Mouse (Mus musculus) hindlimb bud, embryonic 11.5 days (tissue): ENCODE data around the gene Akr1b8.
"Not testable (repeated sequence)": the region's sequence is repeated elsewhere in the genome, so short reads cannot be mapped to it uniquely, and the experiment has no call there.

Experiments used
- DNase-seq: peaks from one replicate; pipeline ENCODE4 v3.0.0-alpha.2; 2012; ENCODE audit warnings: low read depth, low spot score; ENCODE audit errors: extremely low spot score

The Akr1b8 gene

DNA sequence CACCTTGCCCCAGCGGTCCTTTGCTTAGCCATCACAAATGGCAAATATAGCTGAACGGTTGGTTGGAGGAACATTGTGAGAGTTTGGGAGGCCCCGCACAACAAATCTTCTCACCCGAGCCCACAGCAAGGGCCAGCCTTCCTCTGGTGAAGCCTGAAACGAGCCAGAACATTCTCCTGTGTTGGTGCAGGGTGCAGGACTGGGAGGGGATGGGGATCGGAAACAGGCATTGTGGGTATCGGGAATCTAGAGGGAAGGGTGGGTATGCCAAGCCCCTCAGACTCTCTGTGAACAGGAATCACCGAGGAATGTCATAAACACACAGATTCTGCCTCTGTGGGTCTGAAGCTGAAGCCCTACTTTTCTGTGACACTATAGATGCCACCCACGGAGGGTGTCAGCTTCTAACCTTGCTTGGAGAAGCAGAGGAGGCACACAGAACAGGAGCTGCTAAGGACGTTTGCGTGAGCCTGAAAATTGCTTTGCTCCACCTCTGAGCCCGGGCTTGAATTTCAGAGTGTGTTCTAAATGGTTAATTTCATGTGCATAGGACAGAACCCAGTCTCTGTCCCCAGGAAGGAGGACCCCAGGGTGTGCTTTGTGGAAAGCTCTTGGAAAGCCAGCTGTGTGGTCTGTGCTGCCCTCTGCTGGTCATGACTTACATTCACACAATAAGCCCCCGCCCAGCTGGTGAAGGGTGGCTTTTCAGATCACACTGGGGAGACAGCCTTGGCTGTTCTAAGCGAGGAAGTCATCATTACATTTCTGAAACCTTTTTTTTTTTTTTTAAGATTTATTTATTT is 7.6 kb upstream of the Akr1b8 start:
- DNase-seq = peak; percentile 39

DNA sequence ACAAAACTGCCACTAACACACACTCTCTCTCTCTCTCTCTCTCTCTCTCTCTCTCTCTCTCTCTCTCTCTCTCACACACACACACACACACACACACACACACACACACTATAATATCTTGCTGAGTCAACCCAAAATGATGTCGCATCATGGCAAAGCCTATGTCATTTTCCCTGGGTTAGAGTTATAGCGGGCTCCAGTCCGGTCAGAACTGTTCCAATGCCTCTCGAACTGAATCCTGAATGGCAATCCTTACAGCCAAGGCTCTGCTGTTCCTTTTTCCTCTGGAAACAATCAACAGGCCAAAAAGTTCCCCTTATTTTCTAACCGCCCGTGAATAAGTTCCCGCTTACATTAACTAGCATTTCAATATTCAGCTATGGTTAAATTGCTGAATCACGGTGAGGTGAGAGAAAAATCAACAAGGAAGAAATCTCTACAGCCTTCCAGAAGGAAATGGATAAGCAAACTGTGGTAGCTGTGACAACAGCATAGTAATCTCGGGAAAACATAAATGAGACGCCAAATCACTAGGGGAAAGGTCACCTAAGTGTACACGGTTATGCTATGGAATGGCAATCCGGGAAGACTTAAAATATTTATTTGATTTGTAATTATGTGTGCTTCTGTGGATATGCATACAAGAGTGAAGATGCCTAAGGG is 3.8 kb upstream of the Akr1b8 start:
- DNase-seq = no peak

DNA sequence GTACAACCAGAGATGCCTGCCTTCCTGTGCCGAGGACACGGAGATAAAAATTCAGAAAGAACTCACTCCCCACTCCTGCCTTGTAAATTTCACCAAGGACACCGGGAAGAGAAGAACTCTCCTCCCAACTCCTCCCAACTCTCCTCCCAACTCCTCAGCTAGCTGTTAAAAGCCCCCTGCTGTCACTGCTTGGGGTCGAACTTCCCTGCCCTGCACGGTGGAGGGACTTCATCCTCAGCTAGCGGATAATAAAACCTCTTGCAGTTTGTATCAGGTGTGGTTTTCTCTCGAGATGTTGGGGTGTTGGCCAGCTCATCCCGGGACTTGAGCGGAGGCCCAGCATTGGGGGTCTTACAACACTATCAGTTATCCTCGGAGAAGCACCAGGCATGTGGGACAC is 2.4 kb upstream of the Akr1b8 start:
- not testable (repeated sequence) for DNase-seq

DNA sequence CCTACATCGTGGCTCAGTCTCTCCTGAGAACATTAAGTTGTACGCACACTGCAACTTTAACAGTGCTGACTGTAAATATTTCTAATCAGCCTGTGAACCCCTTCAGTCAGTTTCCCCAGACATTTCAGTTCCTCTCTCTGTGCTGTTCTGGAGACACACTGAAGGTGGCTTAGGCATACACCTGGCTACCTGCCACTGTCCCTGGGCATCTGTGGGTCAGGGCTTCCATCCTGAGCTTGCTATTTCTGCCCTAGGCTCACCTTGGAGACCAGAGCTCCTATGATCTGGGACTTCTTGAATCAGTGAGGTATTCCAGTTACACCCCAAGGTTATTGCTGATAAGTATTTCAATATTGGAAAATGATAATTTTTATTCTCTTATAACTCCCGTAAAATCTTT is 1.5 kb upstream of the Akr1b8 start:
- DNase-seq = no peak

DNA sequence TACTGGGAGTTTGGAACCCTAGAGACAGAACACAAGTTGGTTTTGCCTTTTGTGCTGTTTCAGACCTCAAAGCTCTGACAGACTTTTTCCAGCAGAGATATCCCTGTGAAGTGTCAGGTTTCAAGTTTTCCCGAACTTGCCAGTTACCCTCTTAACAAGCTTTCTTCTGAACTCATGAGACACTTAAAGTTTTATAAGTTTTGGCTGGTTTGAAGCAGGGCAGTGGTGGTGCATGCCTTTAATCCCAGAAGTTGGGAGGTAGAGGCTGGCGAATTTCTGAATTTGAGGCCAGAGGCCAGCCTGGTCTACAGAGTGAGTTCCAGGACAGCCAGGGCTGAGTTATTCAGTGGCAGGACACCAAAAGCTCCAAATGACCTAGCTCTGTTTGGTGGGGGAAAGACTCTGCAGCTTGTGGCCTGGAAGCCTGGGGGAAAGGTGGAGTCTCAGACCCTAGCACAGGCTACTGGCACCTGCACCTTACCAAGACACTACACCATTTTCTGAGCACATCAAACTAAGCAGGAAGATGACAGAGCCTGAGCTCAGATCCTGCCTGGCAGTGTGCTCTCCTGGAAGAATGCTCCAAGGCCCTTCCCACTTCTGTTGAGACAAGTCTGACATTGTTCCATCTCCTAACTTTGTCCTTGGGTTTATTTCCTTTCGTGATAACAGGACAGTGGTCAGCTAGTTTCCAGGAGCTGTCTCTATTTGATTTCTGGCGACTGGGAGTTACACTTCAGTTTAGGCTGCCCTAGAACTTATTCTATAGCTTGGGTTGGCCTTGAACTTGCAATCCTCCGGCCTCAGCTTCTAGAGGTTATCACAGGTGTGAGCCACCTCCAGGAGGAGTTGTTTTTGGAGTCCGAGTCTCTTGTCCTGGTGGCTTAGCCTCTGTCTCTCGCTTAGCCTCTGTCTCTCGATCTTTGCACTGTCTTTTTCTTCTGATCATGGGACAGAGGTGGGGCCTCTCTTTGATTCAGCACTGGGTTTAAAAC is 732 bp downstream of the Akr1b8 start:
- no peak for DNase-seq

DNA sequence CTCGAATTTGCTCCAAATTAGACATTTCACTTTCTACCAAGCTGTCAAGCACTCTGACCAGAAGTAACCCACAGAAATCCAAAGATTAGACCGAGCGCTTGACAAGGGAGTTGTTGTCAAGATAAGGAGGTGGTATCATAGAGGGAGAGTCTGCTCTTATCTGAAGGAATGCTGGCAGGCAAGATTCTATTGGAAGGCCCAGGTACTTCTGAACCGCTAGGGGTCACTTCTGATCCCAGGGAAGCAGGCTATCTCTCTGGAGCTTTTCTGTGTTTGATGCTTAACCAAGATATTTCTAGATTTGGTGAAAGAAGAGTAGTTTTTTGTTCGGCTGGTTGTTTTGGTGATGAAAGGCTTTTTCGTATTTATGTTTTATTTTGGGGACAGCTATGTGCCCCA is 1.4 kb downstream of the Akr1b8 start:
- no peak for DNase-seq

DNA sequence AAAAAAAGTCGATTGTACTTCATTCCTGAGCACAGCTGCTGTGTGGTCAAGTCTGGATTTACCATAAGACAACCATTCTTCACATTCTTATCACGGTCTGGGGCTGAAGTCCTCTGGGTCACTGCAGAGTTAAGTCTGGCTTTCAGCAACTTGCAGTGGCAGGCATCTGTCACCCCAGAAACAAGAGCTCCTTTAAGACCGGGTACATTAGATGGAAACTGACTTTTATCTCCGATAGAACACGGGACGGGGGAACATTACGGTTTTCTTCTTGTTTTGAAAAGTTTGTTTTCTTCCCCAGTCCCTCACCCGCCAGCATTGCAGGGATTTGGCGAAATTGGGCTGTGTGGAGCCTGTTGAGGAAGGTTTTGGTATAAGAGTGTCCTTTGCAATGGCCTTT is 1.9 kb downstream of the Akr1b8 start:
- DNase-seq = no peak

DNA sequence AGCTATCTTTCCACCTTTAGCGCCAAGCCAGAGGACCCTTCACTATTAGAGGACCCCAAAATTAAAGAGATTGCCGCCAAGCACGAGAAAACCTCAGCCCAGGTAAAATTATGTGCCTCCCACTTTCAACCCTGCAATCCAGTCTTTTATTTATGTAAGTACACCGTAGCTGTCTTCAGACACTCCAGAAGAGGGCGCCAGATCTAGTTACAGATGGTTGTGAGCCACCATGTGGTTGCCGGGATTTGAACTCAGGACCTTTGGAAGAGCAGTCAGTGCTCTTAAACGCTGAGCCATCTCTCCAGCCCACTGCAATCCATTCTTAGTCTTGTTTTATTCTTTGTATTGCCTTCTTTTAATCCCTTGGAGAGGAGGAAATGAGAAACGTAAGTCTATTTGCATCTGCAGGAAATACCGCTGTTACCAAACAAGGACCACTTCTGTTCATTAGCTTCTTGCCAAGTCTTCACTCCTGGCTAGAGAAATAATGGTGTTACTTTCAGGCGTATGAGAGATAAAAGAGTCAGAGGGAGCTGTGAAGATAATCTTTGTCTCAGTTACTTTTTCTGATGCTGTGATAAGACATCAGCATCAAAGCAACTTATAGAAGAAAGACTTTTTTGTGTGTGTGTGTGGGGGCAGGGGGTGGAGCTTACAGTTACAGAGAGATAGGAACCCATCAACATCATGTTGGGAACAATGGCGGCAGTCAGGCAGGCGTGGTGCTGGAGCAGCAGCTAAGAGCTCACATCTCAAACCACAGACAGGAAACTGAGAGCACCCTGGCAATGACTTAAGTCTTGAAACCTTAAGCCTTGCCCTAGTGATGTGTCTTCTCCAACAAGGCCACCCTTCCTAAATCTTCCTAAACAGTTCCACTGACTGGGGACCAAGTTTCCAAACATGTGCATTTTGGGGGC is 10.6 kb downstream of the Akr1b8 start:
- no peak for DNase-seq

DNA sequence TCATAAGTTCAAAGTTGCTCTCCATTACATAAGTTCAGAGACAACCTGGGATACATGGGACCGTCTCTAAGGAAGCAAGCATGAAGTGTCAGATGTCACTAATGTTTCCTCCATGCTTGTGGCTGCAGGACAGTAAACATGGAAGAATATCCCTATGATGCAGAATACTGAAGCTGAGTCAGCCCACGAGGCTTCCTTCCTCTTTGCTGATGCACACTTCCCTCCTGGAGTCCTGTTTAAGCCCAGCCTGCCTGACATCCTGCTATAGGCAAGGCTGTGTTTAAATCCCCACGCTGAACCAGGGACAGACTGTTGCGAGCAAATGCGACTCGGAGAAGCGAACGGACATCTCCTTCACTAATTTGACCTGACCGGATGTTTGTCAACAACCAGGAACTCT is 14.1 kb downstream of the Akr1b8 start:
- no peak for DNase-seq

DNA sequence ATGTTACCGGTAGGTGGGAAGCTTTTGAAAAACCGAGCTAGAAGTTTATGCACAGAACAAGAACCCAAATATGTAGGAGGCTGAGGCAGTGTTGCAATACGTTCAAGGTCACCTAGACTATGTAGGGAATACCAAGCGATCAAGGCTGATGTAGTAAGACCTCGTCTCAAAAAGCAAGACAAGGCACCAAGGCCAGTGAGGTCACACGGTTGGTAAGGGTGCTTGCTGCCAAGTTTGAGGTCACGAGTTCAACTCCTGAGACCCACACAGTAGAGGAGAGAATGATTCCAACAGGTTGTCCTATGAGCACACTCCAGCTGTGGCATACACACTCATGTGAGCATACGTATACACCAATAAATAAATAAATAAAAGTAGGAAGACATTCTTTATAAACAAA is 16.2 kb downstream of the Akr1b8 start:
- DNase-seq = no peak

DNA sequence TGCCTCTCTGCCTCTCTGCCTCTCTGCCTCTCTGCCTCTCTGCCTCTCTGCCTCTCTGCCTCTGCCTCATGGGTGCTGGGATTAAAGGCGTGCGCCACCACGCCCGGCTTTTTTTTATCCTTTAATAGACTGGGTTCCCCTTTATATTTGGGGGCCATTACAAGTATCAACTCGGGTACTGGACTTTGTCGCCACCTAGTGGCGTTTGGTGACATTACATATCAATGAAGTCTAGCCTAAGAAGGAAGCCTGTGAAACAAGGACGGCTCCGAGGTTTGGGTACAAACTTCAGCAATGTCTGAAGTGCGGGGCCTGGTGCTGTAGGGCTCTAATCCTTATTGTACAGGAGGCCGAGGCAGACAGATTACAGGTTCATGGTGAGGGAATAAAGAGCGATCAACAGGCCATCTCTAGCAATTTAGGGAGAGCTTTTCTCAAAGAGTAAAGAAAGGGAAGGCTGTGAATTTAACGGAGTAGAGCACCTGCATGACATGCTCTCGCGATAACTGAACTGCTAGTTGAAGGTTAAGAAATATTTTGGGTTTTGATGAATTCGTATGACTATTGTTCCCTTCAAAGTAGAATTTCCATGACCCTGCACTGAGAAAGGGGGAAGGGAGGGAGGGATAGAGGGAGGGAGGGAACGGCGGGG is 17.9 kb downstream of the Akr1b8 start:
- DNase-seq = peak; percentile 78

DNA sequence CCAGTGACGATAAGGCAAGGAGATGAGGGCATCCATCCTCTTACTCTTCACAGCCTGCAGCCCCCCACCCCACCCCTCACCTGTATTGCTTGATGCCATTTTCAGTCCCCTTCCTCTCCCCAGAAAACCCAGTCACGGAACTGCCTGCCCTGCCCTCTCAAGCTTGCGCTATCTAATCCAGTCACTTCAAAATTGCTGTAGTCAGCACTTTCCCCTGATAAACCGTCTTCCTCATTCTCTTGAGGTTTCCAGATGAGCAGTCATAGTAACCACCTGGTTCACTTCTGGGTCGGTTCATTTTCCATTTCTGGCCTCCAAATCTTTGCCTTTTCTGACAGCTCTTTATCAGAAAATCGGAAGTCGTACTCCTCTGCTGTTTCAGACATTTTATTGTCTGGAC is 19.9 kb downstream of the Akr1b8 start:
- no peak for DNase-seq

DNA sequence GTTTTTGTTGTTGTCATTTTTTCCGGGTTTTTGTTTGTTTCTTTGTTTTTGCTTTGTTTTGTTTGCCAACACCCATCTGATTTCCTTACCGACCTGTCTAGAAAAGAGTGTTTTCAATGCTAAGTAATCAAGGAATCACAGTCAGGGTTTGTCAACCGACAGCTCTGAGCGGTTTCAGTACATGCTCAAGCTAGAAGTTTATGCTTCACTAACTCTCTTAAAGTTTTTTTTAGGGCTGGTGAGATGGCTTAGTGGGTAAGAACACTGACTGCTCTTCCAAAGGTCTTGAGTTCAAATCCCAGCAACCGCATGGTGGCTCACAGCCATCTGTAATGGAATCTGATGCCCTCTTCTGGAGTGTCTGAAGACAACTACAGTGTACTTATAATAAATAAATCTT is 22.0 kb downstream of the Akr1b8 start:
- not testable (repeated sequence) for DNase-seq

DNA sequence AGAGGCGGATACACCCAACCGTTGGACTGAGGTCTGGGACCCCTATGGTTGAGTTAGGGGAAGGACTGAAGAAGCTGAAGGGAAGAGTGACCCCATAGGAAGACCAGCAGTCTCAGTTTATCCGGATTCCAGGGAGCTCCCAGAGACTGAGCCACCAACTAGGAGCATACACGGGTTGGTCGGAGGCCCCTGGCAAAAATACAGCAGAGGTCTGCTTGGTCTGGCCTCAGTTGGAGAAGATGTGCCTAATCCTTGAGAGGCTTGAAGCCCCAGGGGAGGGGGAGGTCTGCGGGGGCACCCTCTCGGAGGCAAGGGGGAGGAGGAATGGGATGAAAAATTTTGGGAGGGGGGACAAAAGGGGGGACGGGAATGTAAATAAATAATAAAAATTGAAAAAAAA is 29.5 kb downstream of the Akr1b8 start:
- no peak for DNase-seq

DNA sequence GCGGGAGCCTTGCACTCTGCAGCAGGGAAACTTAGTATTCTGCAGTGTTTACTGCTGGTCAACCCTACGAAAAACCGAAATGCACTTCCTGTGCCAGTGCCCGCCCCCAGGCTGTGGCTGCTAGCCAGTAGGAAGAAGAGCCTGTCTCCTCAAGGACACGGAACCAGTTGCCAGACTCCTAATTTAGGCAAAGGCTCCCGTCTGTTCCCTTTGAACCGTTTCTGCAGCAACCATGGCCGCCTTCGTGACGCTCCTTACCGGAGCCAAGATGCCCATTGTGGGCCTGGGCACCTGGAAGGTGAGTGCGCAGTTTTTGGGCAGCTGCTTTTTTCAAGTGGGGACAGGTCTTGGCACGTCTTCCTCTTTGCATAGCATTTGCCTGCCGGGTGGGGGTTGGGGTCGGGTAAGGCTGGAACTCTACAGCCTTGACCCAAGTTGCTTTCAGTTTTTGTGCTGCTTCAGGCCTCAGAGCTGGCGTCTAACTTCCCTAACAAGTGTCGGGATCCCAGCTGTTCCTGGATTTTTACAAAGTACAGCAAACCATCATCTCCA is 30.3 kb downstream of the Akr1b8 start, which contains the start of gene Akr1b10:
Akr1b10 (plus strand) TSS at position 109 of the 552 bp plus-strand sequence.
- DNase-seq = peak; percentile 12

DNA sequence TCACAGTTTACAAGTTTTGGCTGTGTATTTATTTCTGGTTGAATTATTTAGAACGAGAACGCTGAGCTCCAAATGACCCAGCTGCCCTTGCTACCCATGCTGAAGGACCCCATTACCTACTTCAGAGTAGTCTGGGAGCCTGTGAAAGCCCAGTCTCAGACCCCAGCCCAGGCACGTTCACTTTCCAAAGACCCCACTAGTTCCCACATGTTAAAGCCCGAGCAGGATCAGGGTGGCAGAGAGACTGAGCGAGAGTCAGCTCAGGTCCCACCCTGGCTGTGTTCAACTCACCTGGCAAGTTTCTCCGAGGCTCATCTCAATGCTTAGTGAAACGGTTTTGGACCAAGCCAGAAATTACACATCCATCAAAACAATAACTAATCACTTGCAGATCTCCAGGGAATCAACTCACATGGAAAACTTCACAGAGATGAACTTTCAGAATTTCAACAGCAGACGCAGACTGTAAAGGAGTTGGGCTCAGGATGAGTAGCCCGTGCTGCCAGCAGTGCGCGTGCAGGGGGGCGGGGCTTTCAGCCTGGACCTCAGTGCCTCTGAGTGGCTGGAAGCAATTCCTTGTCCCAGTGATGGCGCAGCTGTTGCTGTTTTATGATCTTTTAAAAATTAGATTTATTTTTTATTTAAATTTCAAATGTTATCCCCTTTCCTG is 30.9 kb downstream of the Akr1b8 start:
- peak; percentile 12 for DNase-seq

DNA sequence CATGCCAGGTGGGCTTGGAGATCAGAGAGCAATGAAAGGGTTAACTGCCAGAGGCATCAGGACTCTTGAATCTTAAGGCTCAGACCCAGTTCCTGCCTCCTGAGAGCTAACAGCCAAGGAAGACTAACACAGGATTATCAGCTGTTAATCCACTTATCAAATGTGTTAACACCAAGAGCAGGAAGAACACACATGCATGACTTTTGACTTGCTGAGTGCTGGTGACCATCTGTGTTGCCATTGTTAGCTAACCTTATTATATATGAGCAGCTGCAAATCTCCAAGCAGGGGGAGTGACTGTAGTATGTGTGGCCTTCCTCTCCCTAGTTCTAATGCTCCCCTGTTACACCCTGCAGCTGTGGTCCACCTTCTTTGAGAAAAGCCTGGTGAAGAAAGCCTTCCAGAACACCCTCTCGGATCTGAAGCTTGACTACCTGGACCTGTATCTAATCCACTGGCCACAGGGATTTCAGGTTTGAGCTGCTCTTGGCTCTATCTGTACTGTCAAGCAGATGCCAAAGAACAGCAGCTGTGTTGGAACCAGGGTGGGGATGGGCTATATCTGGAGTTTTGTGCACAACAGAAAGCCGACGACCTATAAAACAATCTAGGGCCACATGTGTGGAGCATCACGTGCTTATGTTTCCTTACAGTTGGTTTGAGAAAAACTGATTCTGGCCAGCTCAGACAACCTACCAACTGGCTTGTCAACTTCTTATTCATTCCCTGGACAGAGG is 34.7 kb downstream of the Akr1b8 start:
- DNase-seq = no peak

DNA sequence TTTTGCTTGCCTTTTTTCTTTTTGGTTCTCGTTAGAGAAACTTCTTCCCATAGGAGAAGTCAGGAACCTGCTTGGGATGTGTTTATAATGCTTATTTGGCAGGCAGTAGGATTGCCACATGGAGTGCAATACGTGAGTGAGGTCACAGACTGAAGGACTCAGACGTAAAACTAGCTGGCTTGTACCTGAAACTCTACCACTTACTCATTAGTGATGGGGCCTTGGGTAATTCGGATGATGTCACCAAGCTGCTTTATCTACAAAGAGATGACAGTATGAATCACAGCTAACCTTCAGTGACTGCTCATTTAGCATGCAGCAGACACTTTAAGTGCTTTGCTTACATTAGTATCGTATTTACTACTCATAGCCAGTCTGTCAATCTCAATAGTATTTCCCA is 42.0 kb downstream of the Akr1b8 start:
- DNase-seq = no peak
